Mouse (Mus musculus) myocyte (in vitro differentiated cells): ENCODE measurements at regions not wholly inside any gene's neighbourhood (a gene's known extent, or its start where the extent isn't known, plus 50 kb on each side); places are given as distances from the start of the nearest gene placed in this dataset.

Experiments used
- CEBPB ChIP-seq: IDR thresholded peaks from 2 replicates; pipeline ENCODE4 v1.6.1; 2011; ENCODE audit warnings: mild to moderate bottlenecking, moderate library complexity; ENCODE audit not compliant: poor library complexity, insufficient read depth, severe bottlenecking
- MAX ChIP-seq: IDR thresholded peaks from one replicate; pipeline ENCODE4 v1.6.1; 2011; ENCODE audit warnings: low read depth, mild to moderate bottlenecking, control low read depth
- MYOD1 ChIP-seq, 3 experiments: IDR thresholded peaks; one replicate each; pipeline ENCODE4 v1.6.1; 2011; ENCODE audit warnings: control low read depth in 2 of 3, low read depth in 2 of 3, mild to moderate bottlenecking in 2 of 3, moderate library complexity in 1 of 3; ENCODE audit not compliant: insufficient read length in 2 of 3, control insufficient read depth in 1 of 3
- MYOG ChIP-seq, 3 experiments: IDR thresholded peaks; one replicate each; pipeline ENCODE4 v1.6.1; 2011; ENCODE audit warnings: control low read depth in 2 of 3, low read depth in 2 of 3, mild to moderate bottlenecking in 2 of 3; ENCODE audit not compliant: insufficient read length in 2 of 3, control insufficient read depth in 1 of 3, insufficient read depth in 1 of 3
- POLR2A ChIP-seq: IDR thresholded peaks from one replicate; pipeline ENCODE4 v1.6.1; 2011; ENCODE audit warnings: low read depth, mild to moderate bottlenecking, control low read depth, moderate library complexity; ENCODE audit not compliant: insufficient read length
- POLR2AphosphoS2 ChIP-seq: IDR thresholded peaks from one replicate; pipeline ENCODE4 v1.6.1; 2011; ENCODE audit warnings: low read depth, control low read depth; ENCODE audit not compliant: insufficient read length
- TCF12 ChIP-seq: IDR thresholded peaks from one replicate; pipeline ENCODE4 v1.6.1; 2011; ENCODE audit warnings: mild to moderate bottlenecking, control low read depth; ENCODE audit not compliant: poor library complexity, insufficient read depth, severe bottlenecking
- TCF3 ChIP-seq: IDR thresholded peaks from one replicate; pipeline ENCODE4 v1.6.1; 2011; ENCODE audit warnings: low read depth, control low read depth; ENCODE audit not compliant: insufficient read length
- USF1 ChIP-seq: IDR thresholded peaks from one replicate; pipeline ENCODE4 v1.6.1; 2011; ENCODE audit warnings: low read depth, mild to moderate bottlenecking, control low read depth, moderate library complexity

DNA sequence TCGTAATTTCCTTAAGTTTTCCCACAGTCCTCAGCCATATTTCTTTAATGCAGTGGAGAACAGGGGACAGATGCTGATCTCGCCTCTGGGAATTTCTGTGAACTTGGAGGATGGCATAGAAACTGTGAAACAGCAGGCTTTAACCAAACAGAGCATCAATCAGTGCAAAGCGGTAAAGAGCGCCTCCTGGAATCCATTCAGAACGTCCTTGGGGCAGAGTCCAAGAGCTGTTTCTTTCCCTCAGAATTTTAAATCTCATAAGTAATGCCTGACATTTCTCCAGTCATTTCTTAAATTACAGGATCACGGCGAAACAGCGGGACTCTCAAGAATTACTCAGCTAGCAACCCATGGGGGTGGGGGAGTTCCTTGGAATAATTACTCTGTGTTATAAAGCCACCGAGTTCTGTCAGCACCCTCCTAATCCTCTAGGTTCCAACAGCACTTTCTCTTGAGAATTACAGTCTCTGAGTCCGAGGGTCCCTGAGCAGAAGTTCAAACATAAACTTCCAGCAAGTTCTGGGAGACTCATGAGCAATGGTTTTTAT is 105.2 kb upstream of the Rhobtb1 start:
- no peak for TF ChIP-seq CEBPB
- TF ChIP-seq MAX: no peak
- TF ChIP-seq USF1: no peak
- no peak for TF ChIP-seq POLR2A
- no peak for TF ChIP-seq TCF12
- TF ChIP-seq MYOD1 (IDR thresholded peaks at IDR 0.05; ENCODE audit: control insufficient read depth in 1 of 3, insufficient read length in 2 of 3, low read depth in 2 of 3): no peak
- TF ChIP-seq POLR2AphosphoS2: no peak
- TF ChIP-seq TCF3: no peak
- no peak for TF ChIP-seq MYOG (IDR thresholded peaks at IDR 0.05; ENCODE audit: control insufficient read depth in 1 of 3, insufficient read depth in 1 of 3, insufficient read length in 2 of 3, low read depth in 2 of 3)
